Mouse (Mus musculus) stomach, embryonic 14.5 days (tissue): ENCODE measurements at regions not wholly inside any gene's neighbourhood (a gene's known extent, or its start where the extent isn't known, plus 50 kb on each side); places are given as distances from the start of the nearest gene placed in this dataset.
A peak's percentile ranks its signal among the peaks of the same experiment; 100 is the strongest.

Experiments used
- ATAC-seq: fragments of 200-750 bp; cut with Nextera tagmentation; 2 replicates; pipeline ENCODE4 v1.8.0; 2017; ENCODE audit warnings: low read depth, moderate TSS enrichment; ENCODE audit not compliant: insufficient number of reproducible peaks, insufficient read depth, low FRiP score
- H3K27ac ChIP-seq: fragments of 300-500 bp; sonication (generic); 2 replicates; pipeline ENCODE4 v1.5.1; 2014; ENCODE audit warnings: mild to moderate bottlenecking, low read length, moderate library complexity, mixed read lengths
- H3K27me3 ChIP-seq: fragments of 300-500 bp; sonication (generic); 2 replicates; pipeline ENCODE4 v1.6.1; 2014; ENCODE audit warnings: low read length, control low read depth, mixed read lengths; ENCODE audit not compliant: control insufficient read depth, insufficient read depth
- H3K36me3 ChIP-seq: fragments of 300-500 bp; sonication (generic); 2 replicates; pipeline ENCODE4 v1.6.1; 2014; ENCODE audit warnings: mild to moderate bottlenecking, control low read depth, low read length, moderate library complexity, mixed read lengths; ENCODE audit not compliant: control insufficient read depth, insufficient read depth
- H3K4me1 ChIP-seq: fragments of 300-500 bp; sonication (generic); 2 replicates; pipeline ENCODE4 v1.6.1; 2014; ENCODE audit warnings: low read length, control low read depth, mixed read lengths; ENCODE audit not compliant: control insufficient read depth, insufficient read depth
- H3K4me2 ChIP-seq: fragments of 300-500 bp; sonication (generic); replicated peaks from 2 replicates; pipeline ENCODE4 v1.6.1; 2014; ENCODE audit warnings: low read depth, low read length, control low read depth
- H3K4me3 ChIP-seq: fragments of 300-500 bp; sonication (generic); 2 replicates; pipeline ENCODE4 v1.5.1; 2014; ENCODE audit warnings: low read depth, low read length, control low read depth
- H3K9ac ChIP-seq: fragments of 300-500 bp; sonication (generic); replicated peaks from 2 replicates; pipeline ENCODE4 v1.6.1; 2014; ENCODE audit warnings: low read depth, mild to moderate bottlenecking, control low read depth, low read length, moderate library complexity, mixed read lengths
- H3K9me3 ChIP-seq: fragments of 300-500 bp; sonication (generic); 2 replicates; pipeline ENCODE4 v1.6.1; 2016; ENCODE audit warnings: low read depth, low read length, control low read depth; ENCODE audit not compliant: control insufficient read depth
- WGBS: fragments of 180-500 bp; shearing (Covaris S2); extraction: QIAGEN DNeasy Blood & Tissue Kit; methylation state at CpG from one replicate; pipeline ENCODE4 v1.1.7; 2014; 5-methylcytosine and 5-hydroxymethylcytosine counted together

DNA sequence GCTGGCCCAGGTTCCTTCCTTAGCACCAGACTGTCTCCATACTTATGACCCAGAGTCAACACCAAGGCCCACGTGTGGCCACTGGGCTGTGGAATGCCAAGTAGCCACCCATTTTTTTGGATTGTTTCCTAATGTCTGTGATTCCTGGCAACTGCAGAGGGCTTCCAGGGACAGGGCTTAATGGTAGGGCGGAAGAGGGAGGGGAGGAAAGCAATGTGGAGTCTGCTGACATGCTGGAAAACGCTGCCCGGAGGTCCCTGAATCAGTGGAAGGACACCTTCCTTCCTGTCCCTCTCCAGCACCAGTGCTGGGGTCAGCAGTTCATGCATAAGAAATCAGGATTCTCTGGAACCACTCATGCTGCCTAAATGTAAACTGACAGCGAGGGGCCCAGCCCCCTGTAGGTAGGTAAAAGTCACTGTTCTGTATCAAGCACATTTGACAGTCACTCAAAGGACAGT lies 90.8 kb downstream of the Iyd start:
- WGBS, result 33% methylated on average over 5 of the region's 5 CpGs
- 0 out of 2 replicates have a peak overlapping the region, but pooled peaks have one; percentile 15 for H3K27ac ChIP-seq
- H3K4me1 ChIP-seq, result no peaks in the 10 kb centered on the region

DNA sequence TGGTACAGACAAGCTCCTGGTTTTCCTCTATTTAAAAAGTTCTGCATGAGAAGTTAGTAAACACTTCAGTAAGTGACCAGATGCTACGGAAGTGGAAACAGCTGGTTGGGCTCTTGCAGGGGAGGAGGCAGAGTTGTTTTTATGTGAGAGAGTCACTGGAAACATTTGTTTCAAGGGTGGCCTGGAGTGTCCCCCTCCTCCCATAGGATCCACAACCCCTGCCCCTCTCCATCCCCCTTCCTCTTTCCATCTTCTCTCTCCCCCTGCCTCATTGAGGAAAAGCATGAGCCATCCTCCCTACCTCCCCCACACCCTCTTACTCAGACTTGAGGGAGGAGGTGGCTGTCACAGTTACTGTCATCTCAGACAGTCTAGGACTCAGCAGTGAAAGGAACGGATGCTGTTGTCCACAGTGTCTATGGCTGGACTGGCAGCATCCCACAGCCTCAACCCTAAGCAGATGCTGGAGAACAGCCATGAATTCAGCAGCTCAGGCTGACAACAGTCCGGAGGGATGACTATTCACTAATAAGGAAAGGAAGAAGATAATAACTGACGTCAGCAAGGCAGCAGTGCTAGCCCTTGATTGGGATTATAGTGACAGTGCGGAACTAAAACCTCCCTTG lies 93.9 kb downstream of the Iyd start:
- Histone ChIP-seq H3K36me3 (no peaks in the 10 kb centered on the region), H3K4me3 (no peak overlapping the region), H3K9me3 (no peaks in the 10 kb centered on the region), H3K27ac (peak overlapping the region; percentile 66), H3K9ac (no peak overlapping the region), H3K27me3 (no peaks in the 10 kb centered on the region), H3K4me1 (no peaks in the 10 kb centered on the region), H3K4me2 (no peak overlapping the region)
- WGBS, result 40% methylated on average over 5 of the region's 5 CpGs
- ATAC-seq, result peak; percentile 79; the same call in 1 of the 2 replicates

More for the DNA sequence above, 90.8 kb downstream of the Iyd start:
- no peak for ATAC-seq
- Histone ChIP-seq H3K9ac (no peak overlapping the region), H3K36me3 (no peaks in the 10 kb centered on the region), H3K4me2 (no peak overlapping the region), H3K9me3 (no peaks in the 10 kb centered on the region), H3K4me3 (no peak overlapping the region), H3K27me3 (no peaks in the 10 kb centered on the region)

DNA sequence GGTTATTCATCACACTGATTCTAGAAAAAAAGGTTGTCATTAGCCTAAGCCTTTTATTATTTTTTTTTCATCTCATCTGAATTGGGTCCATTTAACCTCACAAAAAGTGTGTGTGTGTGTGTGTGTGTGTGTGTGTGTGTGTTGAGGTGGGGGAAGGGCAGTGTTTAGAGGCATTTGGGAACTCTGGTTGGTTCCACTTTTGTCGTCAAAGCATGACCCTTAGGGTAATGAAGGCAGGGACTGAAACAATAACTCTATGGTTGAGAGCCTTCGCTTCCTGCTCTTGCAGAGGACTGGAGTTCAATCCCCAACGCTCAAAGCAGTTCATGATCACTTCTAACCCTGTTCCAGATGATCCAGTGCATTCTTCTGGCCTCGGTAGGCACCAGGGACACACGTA lies 96.1 kb upstream of the Plekhg1 start:
- Histone ChIP-seq H3K9ac (no peak overlapping the region), H3K36me3 (no peaks in the 10 kb centered on the region), H3K27ac (no peak overlapping the region), H3K27me3 (no peaks in the 10 kb centered on the region), H3K4me3 (no peak overlapping the region), H3K4me2 (no peak overlapping the region), H3K9me3 (no peaks in the 10 kb centered on the region), H3K4me1 (no peaks in the 10 kb centered on the region)
- no peak for ATAC-seq
- 83% methylated on average over 5 of the region's 5 CpGs for WGBS

DNA sequence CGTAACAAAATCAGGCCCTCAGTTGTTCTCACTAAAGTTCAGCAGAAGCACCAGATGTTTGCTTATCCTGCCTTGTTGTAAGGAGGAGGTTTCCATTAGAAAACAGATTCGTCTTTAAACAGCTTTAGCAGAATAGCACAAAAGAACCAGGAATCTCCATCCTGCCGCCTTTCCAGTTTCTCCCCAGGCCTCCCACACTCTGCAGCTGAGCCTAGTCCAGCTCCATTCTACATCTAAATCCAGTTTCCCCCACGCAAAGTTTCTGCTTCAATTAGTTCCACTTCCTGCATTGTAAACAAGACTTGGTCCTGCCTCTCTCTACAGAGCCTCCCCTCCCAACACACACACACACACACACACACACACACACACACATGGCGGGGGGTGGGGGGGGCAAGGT lies 95.1 kb upstream of the Plekhg1 start:
- Histone ChIP-seq H3K27ac (no peak overlapping the region; the same call in 1 of the 2 replicates), H3K9me3 (no peaks in the 10 kb centered on the region), H3K27me3 (no peaks in the 10 kb centered on the region), H3K4me2 (no peak overlapping the region), H3K4me1 (no peaks in the 10 kb centered on the region), H3K4me3 (no peak overlapping the region), H3K9ac (no peak overlapping the region), H3K36me3 (no peaks in the 10 kb centered on the region)
- WGBS, result 53% methylated on average over 5 of the region's 5 CpGs
- no peak for ATAC-seq

DNA sequence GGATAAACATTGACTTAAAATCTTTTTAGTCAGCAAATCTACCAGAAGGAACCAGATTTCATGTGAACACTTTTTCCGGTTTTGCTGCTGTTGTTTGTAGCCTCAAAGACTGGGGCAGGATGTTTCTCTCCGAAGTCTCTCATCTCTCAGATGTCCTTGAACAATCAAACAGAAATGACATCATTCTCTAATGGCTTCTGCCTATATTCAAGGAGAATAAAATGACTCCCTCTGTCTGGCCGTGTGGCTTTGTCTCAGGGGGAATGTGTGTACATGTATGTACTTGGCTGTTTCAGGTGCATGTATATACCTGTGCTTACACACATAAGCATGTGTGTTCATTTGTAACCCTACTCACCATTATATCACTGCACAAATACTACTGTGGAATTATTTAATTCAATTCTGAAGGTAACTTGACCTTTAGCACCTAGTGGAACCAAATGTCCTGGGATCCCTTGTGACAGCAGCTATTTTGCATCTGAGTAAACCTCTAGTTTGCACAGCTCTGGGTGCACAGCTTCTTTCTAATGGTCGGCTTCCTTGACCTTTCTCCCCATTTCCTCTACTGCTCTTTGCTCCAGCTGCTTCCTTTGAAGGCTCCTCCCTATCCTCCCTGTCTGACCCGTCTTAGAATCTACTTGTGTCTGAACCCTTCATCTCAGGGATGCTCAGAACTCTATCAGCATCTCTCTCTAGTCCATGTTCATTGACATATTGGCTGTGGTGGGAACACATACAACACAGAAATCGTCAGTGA lies 93.8 kb upstream of the Plekhg1 start:
- 60% methylated on average over 6 of the region's 6 CpGs for WGBS

DNA sequence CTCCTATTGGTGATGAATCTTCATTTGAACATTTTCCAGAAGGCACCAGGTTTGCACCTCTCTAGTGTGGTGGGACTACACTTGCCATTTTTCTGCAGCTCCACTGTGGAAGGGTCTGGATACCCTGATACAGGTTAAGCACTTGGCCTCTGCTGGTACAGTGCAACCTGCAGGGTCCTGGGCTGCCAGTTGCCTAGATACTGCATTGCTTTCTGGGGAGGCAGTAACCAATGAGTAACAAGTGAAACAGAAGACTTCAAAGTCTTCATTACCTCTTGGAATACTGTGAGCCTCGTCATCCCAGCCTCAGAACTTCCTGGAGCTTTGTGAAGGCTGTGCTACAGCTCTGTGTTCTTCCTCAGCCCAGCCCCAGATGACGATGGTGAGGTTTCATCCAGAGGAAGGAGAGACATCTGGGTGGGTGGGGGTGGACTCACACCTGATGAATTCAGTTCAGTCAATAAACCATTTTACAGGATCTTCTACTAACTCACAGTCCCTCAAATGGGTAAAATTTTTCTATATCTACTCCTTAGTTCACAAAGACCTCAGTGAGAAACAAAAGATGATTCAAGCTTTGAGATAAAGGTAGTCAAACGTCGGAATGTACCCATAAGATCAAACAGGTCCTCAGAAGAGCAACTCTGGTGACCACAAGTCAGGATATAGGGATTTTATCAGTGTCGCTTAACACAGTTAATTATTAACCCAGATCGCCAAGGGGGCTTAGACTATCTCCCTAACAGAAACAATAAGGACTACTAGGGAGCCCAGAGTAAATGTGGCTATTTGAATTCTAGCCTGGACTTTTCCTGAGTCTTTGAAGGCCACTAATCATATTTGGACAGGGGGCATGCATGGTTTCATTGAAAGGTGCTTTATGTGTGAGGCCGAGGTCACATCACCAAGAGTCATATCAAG lies 92.1 kb upstream of the Plekhg1 start:
- Histone ChIP-seq H3K27me3 (no peaks in the 10 kb centered on the region), H3K4me2 (no peak overlapping the region), H3K9ac (no peak overlapping the region), H3K36me3 (no peaks in the 10 kb centered on the region), H3K9me3 (no peaks in the 10 kb centered on the region), H3K4me1 (no peaks in the 10 kb centered on the region), H3K27ac (no peak overlapping the region; the same call in 1 of the 2 replicates), H3K4me3 (no peak overlapping the region)
- WGBS, result 59% methylated on average over 7 of the region's 7 CpGs
- ATAC-seq, result peak; percentile 67

More for the DNA sequence above, 93.8 kb upstream of the Plekhg1 start:
- no peak overlapping the region for H3K4me2 ChIP-seq
- H3K9ac ChIP-seq, result no peak overlapping the region
- no peak overlapping the region for H3K27ac ChIP-seq
- no peak overlapping the region for H3K4me3 ChIP-seq
- H3K36me3 ChIP-seq, result no peaks in the 10 kb centered on the region
- no peaks in the 10 kb centered on the region for H3K9me3 ChIP-seq
- ATAC-seq, result no peak
- H3K27me3 ChIP-seq, result no peaks in the 10 kb centered on the region
- H3K4me1 ChIP-seq, result no peaks in the 10 kb centered on the region

DNA sequence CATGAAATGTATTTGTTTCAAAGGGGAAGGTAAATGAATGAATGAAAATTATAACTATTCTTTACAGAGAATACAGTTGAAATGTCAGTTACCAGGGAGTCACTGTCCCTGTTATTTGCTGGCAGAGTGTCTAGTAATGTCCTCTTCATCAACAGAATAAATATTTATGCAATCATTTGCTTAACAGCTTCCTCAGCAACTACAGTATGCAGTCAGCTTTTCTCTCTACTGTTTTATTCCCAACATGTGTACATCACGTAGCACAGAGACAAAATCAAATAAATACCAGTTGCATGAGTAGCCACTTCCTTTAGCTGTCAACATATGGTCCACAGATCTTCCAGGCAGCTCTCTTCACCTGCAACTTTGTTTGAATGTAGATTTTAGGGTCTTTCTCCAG lies 90.2 kb upstream of the Plekhg1 start:
- WGBS, result 32% methylated on average over 1 of the region's 1 CpGs
- no peak for ATAC-seq
- Histone ChIP-seq H3K9ac (no peak overlapping the region), H3K9me3 (no peaks in the 10 kb centered on the region), H3K4me2 (no peak overlapping the region), H3K4me3 (no peak overlapping the region), H3K4me1 (no peaks in the 10 kb centered on the region), H3K27ac (no peak overlapping the region), H3K27me3 (no peaks in the 10 kb centered on the region), H3K36me3 (no peaks in the 10 kb centered on the region)

DNA sequence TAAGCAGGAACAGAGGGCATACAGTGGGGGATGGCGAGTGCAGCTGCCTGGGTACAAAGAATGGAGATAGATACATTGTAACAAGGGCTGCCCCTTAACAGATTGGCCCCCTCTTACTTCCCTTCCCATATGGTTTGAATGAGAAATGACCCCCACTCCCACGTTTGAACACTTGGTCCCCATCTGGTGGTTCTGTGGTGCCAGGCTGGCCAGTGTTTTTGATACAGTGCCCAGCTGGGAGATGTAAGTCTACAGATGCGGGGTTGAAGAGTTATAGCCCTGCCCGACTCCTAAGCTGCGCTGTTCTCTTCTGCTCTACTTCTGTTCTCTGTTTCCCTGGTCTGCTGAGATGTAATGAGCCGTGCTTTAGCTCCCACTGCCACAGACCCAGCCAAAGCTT lies 89.6 kb upstream of the Plekhg1 start:
- 77% methylated on average over 6 of the region's 6 CpGs for WGBS
- Histone ChIP-seq H3K27ac (no peak overlapping the region), H3K4me2 (no peak overlapping the region), H3K9ac (no peak overlapping the region), H3K4me1 (no peaks in the 10 kb centered on the region), H3K27me3 (no peaks in the 10 kb centered on the region), H3K9me3 (no peaks in the 10 kb centered on the region), H3K4me3 (no peak overlapping the region), H3K36me3 (no peaks in the 10 kb centered on the region)
- ATAC-seq, result no peak
